Mouse (Mus musculus): Measurements from ENCODE around the gene Cpsf6. TPM values are rescaled to one million over a fixed set of nuclear protein-coding genes. Genes with fewer than 3 reads are reported as not detected.
A peak's percentile ranks its signal among the peaks of the same experiment; 100 is the strongest.

Cpsf6 gene
- polyA plus RNA-seq, 1 experiment, result 36.6 TPM

DNA sequence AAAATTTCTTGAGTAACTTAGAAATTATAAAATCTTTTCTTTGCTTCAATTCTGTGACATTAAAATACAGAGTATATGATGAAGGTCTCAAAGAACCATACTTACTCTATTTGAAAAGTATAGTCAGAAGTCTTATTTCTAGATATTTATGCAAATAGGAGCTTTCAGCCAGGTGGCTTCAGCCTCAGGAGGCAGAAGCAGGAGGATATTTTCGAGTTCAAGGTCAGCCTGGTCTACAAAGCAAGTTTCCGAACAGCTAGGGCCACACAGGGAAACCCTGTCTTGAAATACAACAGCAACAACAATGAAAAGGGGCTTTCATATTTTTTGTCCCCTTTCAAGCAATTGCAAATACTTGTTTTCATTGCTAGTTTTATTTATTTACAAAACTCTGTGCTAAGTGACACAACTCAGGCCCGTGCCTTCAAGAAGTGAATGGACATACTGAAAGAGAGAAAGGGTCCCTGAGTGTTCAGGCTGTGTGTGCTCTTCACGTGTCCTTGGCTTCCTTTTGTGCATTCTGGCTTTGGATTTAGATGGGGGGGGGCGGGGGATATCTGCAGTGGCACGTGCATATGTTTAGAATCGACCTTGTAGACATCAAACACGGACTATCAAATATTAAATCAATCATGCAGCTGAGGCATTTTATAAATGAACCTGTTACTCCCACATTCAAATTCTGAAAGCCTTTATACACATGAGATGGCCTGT, 39.9 kb upstream of the Cpsf6 start:
- no peaks in the 10 kb centered on the region for H3K79me3 ChIP-seq (ENCODE audit: low read depth)
- no peak overlapping the region for H3K4me3 ChIP-seq (ENCODE audit: insufficient read depth, poor library complexity, severe bottlenecking)
- H3K36me3 ChIP-seq (ENCODE audit: control insufficient read depth, insufficient read depth), result no peaks in the 10 kb centered on the region
- H3K27me3 ChIP-seq (ENCODE audit: control insufficient read depth, insufficient read depth, insufficient read length), result peaks cover 20% of the 10 kb centered on the region
- H3K79me2 ChIP-seq (ENCODE audit: control insufficient read depth, insufficient read depth), result no peaks in the 10 kb centered on the region
- H3ac ChIP-seq (ENCODE audit: control insufficient read depth, insufficient read length, low read depth), result no peak overlapping the region
- TF ChIP-seq USF1 (IDR thresholded peaks at IDR 0.05; ENCODE audit: low read depth), result no peak
- no peak for TF ChIP-seq CEBPB (IDR thresholded peaks at IDR 0.05; ENCODE audit: low read depth)
- TF ChIP-seq MYOD1 (IDR thresholded peaks at IDR 0.05; ENCODE audit: control insufficient read depth, insufficient read length, low read depth), result no peak
- no peak for TF ChIP-seq FOSL1 (IDR thresholded peaks at IDR 0.05; ENCODE audit: insufficient read depth, low read length, poor library complexity, severe bottlenecking)
- no peak for TF ChIP-seq MYOG (IDR thresholded peaks at IDR 0.05; ENCODE audit: control insufficient read depth, extremely low read depth, insufficient read length)
- no peak for TF ChIP-seq CTCF (IDR thresholded peaks at IDR 0.05; ENCODE audit: control insufficient read depth, insufficient read depth, insufficient read length)

DNA sequence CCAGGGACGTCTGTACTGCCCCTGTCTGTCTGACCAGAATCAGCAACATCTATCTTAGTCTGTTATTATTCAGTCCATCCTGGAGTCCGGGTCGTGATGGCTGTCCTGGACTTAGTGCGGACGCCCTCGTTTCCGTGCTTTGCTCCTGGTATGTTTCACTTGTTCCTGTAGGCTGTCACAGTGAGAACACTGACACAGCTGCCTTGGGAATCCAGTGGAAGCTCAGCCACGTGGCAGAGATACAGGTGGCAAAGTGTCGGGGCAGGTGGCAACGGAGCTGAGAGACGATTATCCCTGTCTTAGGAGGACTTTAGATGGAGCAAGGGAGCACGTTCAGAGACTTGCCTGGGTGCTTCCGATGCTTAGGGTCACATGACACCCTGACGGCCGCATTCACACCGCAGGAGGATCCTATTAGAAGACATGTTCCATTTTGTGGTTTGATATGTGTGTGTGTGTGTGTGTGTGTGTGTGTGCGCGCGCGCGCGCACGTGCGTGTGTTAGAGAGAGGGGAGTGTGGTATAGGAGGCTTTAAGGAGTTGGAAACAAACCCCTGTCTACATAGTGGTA, 38.9 kb upstream of the Cpsf6 start:
- peak; percentile 24 for TF ChIP-seq USF1 (IDR thresholded peaks at IDR 0.05; ENCODE audit: low read depth)
- TF ChIP-seq MAX (IDR thresholded peaks at IDR 0.05), result peak; percentile 34
- no peak for TF ChIP-seq CTCF (IDR thresholded peaks at IDR 0.05; ENCODE audit: control insufficient read depth, insufficient read depth, insufficient read length)
- Histone ChIP-seq H3K79me2 (ENCODE audit: control insufficient read depth, insufficient read depth) (no peaks in the 10 kb centered on the region), H3K36me3 (ENCODE audit: control insufficient read depth, insufficient read depth) (no peaks in the 10 kb centered on the region), H3K79me3 (ENCODE audit: low read depth) (no peaks in the 10 kb centered on the region), H3K4me3 (ENCODE audit: insufficient read depth, poor library complexity, severe bottlenecking) (no peak overlapping the region), H3ac (ENCODE audit: control insufficient read depth, insufficient read length, low read depth) (peak overlapping the region; percentile 32), H3K27me3 (ENCODE audit: control insufficient read depth, insufficient read depth, insufficient read length) (peaks cover 14% of the 10 kb centered on the region)

- H3K79me3 ChIP-seq (ENCODE audit: low read depth), result no peaks in the 10 kb centered on the region
- H3ac ChIP-seq (ENCODE audit: control insufficient read depth, insufficient read length, low read depth), result no peak overlapping the region
- H3K79me2 ChIP-seq (ENCODE audit: control insufficient read depth, insufficient read depth), result no peaks in the 10 kb centered on the region
- no peak for TF ChIP-seq MYOD1 (IDR thresholded peaks at IDR 0.05; ENCODE audit: control insufficient read depth, insufficient read length, low read depth)
- no peak for TF ChIP-seq MYOG (IDR thresholded peaks at IDR 0.05; ENCODE audit: control insufficient read depth, extremely low read depth, insufficient read length)
- peak; percentile 71 for TF ChIP-seq USF1 (IDR thresholded peaks at IDR 0.05; ENCODE audit: low read depth)
- no peak for TF ChIP-seq FOSL1 (IDR thresholded peaks at IDR 0.05; ENCODE audit: insufficient read depth, low read length, poor library complexity, severe bottlenecking)
- no peak for TF ChIP-seq MAX (IDR thresholded peaks at IDR 0.05)
- no peak for TF ChIP-seq CTCF (IDR thresholded peaks at IDR 0.05; ENCODE audit: control insufficient read depth, insufficient read depth, insufficient read length)
- H3K36me3 ChIP-seq (ENCODE audit: control insufficient read depth, insufficient read depth), result no peaks in the 10 kb centered on the region
- no peak overlapping the region for H3K4me3 ChIP-seq (ENCODE audit: insufficient read depth, poor library complexity, severe bottlenecking)
- peaks cover 9% of the 10 kb centered on the region for H3K27me3 ChIP-seq (ENCODE audit: control insufficient read depth, insufficient read depth, insufficient read length)
Observed at GRCm38 (mm10) chr10:117417772-117418667, 38.2 kb upstream of the Cpsf6 start.

GRCm38 (mm10) chr10:117417470-117417767, 37.6 kb upstream of the Cpsf6 start:
- peaks cover 9% of the 10 kb centered on the region for H3K27me3 ChIP-seq (ENCODE audit: control insufficient read depth, insufficient read depth, insufficient read length)
- no peak overlapping the region for H3ac ChIP-seq (ENCODE audit: control insufficient read depth, insufficient read length, low read depth)
- no peaks in the 10 kb centered on the region for H3K36me3 ChIP-seq (ENCODE audit: control insufficient read depth, insufficient read depth)
- H3K4me3 ChIP-seq (ENCODE audit: insufficient read depth, poor library complexity, severe bottlenecking), result no peak overlapping the region
- no peak for TF ChIP-seq CEBPB (IDR thresholded peaks at IDR 0.05; ENCODE audit: low read depth)
- TF ChIP-seq CTCF (IDR thresholded peaks at IDR 0.05; ENCODE audit: control insufficient read depth, insufficient read depth, insufficient read length), result no peak
- TF ChIP-seq USF1 (IDR thresholded peaks at IDR 0.05; ENCODE audit: low read depth), result peak; percentile 65
- TF ChIP-seq MYOD1 (IDR thresholded peaks at IDR 0.05; ENCODE audit: control insufficient read depth, insufficient read length, low read depth), result no peak
- no peak for TF ChIP-seq FOSL1 (IDR thresholded peaks at IDR 0.05; ENCODE audit: insufficient read depth, low read length, poor library complexity, severe bottlenecking)
- TF ChIP-seq MAX (IDR thresholded peaks at IDR 0.05), result no peak
- no peaks in the 10 kb centered on the region for H3K79me2 ChIP-seq (ENCODE audit: control insufficient read depth, insufficient read depth)
- H3K79me3 ChIP-seq (ENCODE audit: low read depth), result no peaks in the 10 kb centered on the region

DNA sequence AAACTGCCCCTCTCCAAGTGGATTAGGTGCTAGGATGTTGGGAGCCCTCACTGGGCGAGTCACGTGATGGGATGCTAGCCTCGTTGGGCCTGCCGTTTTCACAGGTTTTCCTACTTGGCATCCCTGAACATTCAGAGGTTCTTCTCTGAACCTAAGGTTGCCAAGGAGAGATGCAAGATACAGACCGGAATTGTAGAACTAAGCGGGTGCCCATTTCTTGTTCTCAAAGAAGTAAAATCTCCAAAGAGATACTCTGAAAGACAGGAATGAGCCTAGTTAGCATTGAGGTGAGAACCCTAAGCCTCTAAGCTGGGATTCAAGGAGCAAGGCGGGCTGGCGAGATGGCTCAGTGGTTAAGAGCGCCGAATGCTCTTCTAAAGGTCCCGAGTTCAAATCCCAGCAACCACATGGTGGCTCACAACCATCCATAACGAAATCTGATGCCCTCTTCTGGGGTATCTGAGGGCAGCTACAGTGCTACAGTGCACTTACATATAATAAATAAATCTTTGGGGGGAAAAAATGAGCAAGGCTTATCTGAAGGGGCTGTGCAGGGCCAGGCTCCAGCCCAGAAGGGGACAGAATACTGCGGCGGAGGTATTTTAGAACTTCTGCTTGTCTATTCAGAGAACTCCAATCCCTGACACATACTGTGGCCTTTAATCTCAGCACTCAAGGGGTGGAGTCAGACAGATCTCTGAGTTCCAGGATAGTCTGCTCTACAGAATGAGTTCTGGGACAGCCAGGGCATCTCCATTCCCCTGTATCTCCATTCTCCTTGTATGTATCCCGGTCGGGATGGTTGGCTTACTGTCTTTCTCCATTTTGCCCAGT, 37.0 kb upstream of the Cpsf6 start:
- no peak for TF ChIP-seq CTCF (IDR thresholded peaks at IDR 0.05; ENCODE audit: control insufficient read depth, insufficient read depth, insufficient read length)
- no peak for TF ChIP-seq CEBPB (IDR thresholded peaks at IDR 0.05; ENCODE audit: low read depth)
- no peak for TF ChIP-seq MAX (IDR thresholded peaks at IDR 0.05)
- TF ChIP-seq FOSL1 (IDR thresholded peaks at IDR 0.05; ENCODE audit: insufficient read depth, low read length, poor library complexity, severe bottlenecking), result no peak
- TF ChIP-seq MYOD1 (IDR thresholded peaks at IDR 0.05; ENCODE audit: control insufficient read depth, insufficient read length, low read depth), result no peak
- TF ChIP-seq USF1 (IDR thresholded peaks at IDR 0.05; ENCODE audit: low read depth), result no peak
- no peak for TF ChIP-seq MYOG (IDR thresholded peaks at IDR 0.05; ENCODE audit: control insufficient read depth, extremely low read depth, insufficient read length)

More for the DNA sequence above, 37.0 kb upstream of the Cpsf6 start:
- H3K4me3 ChIP-seq (ENCODE audit: insufficient read depth, poor library complexity, severe bottlenecking), result no peak overlapping the region
- no peak overlapping the region for H3ac ChIP-seq (ENCODE audit: control insufficient read depth, insufficient read length, low read depth)
- no peaks in the 10 kb centered on the region for H3K79me3 ChIP-seq (ENCODE audit: low read depth)
- peaks cover 5% of the 10 kb centered on the region for H3K27me3 ChIP-seq (ENCODE audit: control insufficient read depth, insufficient read depth, insufficient read length)
- H3K36me3 ChIP-seq (ENCODE audit: control insufficient read depth, insufficient read depth), result no peaks in the 10 kb centered on the region
- no peaks in the 10 kb centered on the region for H3K79me2 ChIP-seq (ENCODE audit: control insufficient read depth, insufficient read depth)

Measured in C2C12 (cell line).